Mouse (Mus musculus): ENCODE measurements around the gene Rgl1.

DNA sequence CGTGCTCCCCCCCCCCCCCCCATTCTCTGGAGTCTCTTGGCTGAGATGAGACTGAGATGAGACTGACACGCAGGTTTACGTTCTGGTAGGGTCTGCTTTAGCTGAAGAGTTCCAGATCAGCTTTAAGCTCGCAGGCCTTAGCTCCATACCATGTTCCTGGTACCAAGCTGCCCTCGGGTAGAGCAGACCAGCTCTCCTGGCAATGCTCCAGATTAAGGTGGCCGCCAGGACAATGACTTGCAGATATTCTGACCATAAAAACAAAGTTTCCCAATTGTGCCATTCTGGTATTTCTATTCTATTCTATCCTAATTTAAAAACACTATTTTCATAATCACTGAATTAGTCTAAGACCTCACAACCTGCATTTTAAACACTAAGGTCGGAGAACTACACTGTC, 157.1 kb downstream of the Rgl1 start:
- TF ChIP-seq CTCF (IDR thresholded peaks at IDR 0.05; ENCODE audit: low read depth, low read length): no peak
- TF ChIP-seq POLR2A (IDR thresholded peaks at IDR 0.05; ENCODE audit: insufficient read depth, low read length): no peak
- no peak for TF ChIP-seq EP300 (IDR thresholded peaks at IDR 0.05; ENCODE audit: insufficient read depth, low read depth, low read length)
